Mouse (Mus musculus) lung, embryonic 15.5 days (tissue): ENCODE data around the gene Pld1. TPM values are rescaled to one million over a fixed set of nuclear protein-coding genes. Genes with fewer than 3 reads are reported as not detected.
A peak's percentile ranks its signal among the peaks of the same experiment; 100 is the strongest.

Experiments
- ATAC-seq: fragments of 200-750 bp; cut with Nextera tagmentation; 2 replicates; pipeline ENCODE4 v1.8.0; 2017; ENCODE audit warnings: moderate number of reproducible peaks, borderline replicate concordance; ENCODE audit not compliant: low FRiP score, low TSS enrichment; ENCODE audit errors: extremely low read depth
- H3K27ac ChIP-seq: fragments of 300-500 bp; sonication (generic); 2 replicates; pipeline ENCODE4 v1.5.1; 2015; ENCODE audit warnings: moderate library complexity, mild to moderate bottlenecking, inconsistent platforms
- H3K27me3 ChIP-seq: fragments of 300-500 bp; sonication (generic); 2 replicates; pipeline ENCODE4 v1.6.1; 2015; ENCODE audit warnings: inconsistent platforms
- H3K36me3 ChIP-seq: fragments of 300-500 bp; sonication (generic); 2 replicates; pipeline ENCODE4 v1.6.1; 2015; ENCODE audit warnings: inconsistent platforms
- H3K4me1 ChIP-seq: fragments of 300-500 bp; sonication (generic); 2 replicates; pipeline ENCODE4 v1.6.1; 2015; ENCODE audit warnings: inconsistent platforms
- H3K4me2 ChIP-seq: fragments of 300-500 bp; sonication (generic); 2 replicates; pipeline ENCODE4 v1.6.1; 2015; ENCODE audit warnings: inconsistent platforms, mild to moderate bottlenecking, moderate library complexity
- H3K4me3 ChIP-seq: fragments of 300-500 bp; sonication (generic); 2 replicates; pipeline ENCODE4 v1.5.1; 2015; ENCODE audit warnings: mild to moderate bottlenecking, inconsistent platforms
- H3K9ac ChIP-seq: fragments of 300-500 bp; sonication (generic); 2 replicates; pipeline ENCODE4 v1.6.1; 2015; ENCODE audit warnings: inconsistent platforms
- H3K9me3 ChIP-seq: fragments of 300-500 bp; sonication (generic); 2 replicates; pipeline ENCODE4 v1.6.1; 2016; ENCODE audit warnings: inconsistent platforms
- WGBS: fragments of 180-500 bp; shearing (Covaris S2); methylation state at CpG from one replicate; pipeline ENCODE4 v1.1.7; 2015; 5-methylcytosine and 5-hydroxymethylcytosine counted together
- polyA plus RNA-seq: library from polyadenylated mRNA; unstranded; fragments of >200 nt; fragmentation: Nextera tagmentation; extraction: Ambion mirVana; gene quantifications from 2 replicates; pipeline ENCODE4 v1.2.1, GENCODE M21; 2015

Pld1 gene
- polyA plus RNA-seq, 1 experiment from 2014 or later = 9.0 TPM

- 78% methylated on average over 6 of the region's 6 CpGs for WGBS
- H3K9ac ChIP-seq = no peak overlapping the region
- H3K4me2 ChIP-seq = no peak overlapping the region
- no peaks in the 10 kb centered on the region for H3K27me3 ChIP-seq
- no peak overlapping the region for H3K4me3 ChIP-seq
- H3K4me1 ChIP-seq = peaks cover 10% of the 10 kb centered on the region
- ATAC-seq = no peak
- no peaks in the 10 kb centered on the region for H3K9me3 ChIP-seq
- no peak overlapping the region for H3K27ac ChIP-seq
- no peaks in the 10 kb centered on the region for H3K36me3 ChIP-seq
These were observed 229.5 kb downstream of the Pld1 start for GRCm38 (mm10) chr3:28167796-28168505.

GRCm38 (mm10) chr3:28170911-28171618 is 232.6 kb downstream of the Pld1 start:
- Histone ChIP-seq H3K4me3 (no peak overlapping the region), H3K27ac (0 out of 2 replicates have a peak overlapping the region, but pooled peaks have one; percentile 16), H3K9ac (no peak overlapping the region), H3K4me2 (peak overlapping the region; percentile 28), H3K27me3 (no peaks in the 10 kb centered on the region), H3K36me3 (no peaks in the 10 kb centered on the region), H3K9me3 (no peaks in the 10 kb centered on the region), H3K4me1 (peaks cover 11% of the 10 kb centered on the region)
- ATAC-seq = peak; percentile 70; the same call in 1 of the 2 replicates
- WGBS = 38% methylated on average over 17 of the region's 17 CpGs

GRCm38 (mm10) chr3:28175997-28176967 is 237.8 kb downstream of the Pld1 start:
- Histone ChIP-seq H3K27ac (no peak overlapping the region), H3K4me3 (no peak overlapping the region), H3K36me3 (no peaks in the 10 kb centered on the region), H3K4me1 (peaks cover 11% of the 10 kb centered on the region), H3K4me2 (no peak overlapping the region; the same call in 1 of the 2 replicates), H3K9me3 (no peaks in the 10 kb centered on the region), H3K9ac (no peak overlapping the region), H3K27me3 (no peaks in the 10 kb centered on the region)
- peak; percentile 79; the same call in 1 of the 2 replicates for ATAC-seq
- 27% methylated on average over 21 of the region's 21 CpGs for WGBS

GRCm38 (mm10) chr3:28178333-28178732 is 239.8 kb downstream of the Pld1 start:
- Histone ChIP-seq H3K9ac (no peak overlapping the region), H3K4me2 (no peak overlapping the region), H3K4me3 (no peak overlapping the region), H3K27ac (no peak overlapping the region), H3K27me3 (no peaks in the 10 kb centered on the region), H3K36me3 (no peaks in the 10 kb centered on the region), H3K4me1 (peaks cover 9% of the 10 kb centered on the region; the same call in 1 of the 2 replicates), H3K9me3 (no peaks in the 10 kb centered on the region)
- ATAC-seq = no peak
- 51% methylated on average over 6 of the region's 6 CpGs for WGBS

Other genes with a start within 250 kb of the Pld1 start
- 33.5 and 35.7 TPM in 2 replicates for gene Fndc3b, start 227.4 kb upstream of the Pld1 start, polyA plus RNA-seq
- 0.39 and 0.87 TPM in 2 replicates for gene Tmem212, start 42.3 kb upstream of the Pld1 start, polyA plus RNA-seq